Comparison of ENCODE assay signal across 7 mouse cellular contexts in genomic region chr6:124463881-124464291, GRCm38 (mm10). TPM values are rescaled to one million over a fixed set of nuclear protein-coding genes. Genes with fewer than 3 reads are reported as not detected.
DNase-seq lines count a peak whose midpoint lies in the region; ATAC-seq and TF ChIP-seq lines count a peak whose summit lies in the region.

No protein-coding gene starts in this region.

- no peak for ATAC-seq in embryonic facial prominence, embryonic 15.5 days (ENCODE audit: insufficient number of reproducible peaks, low FRiP score, low TSS enrichment, low read depth)
- ATAC-seq in limb, embryonic 15.5 days (ENCODE audit: insufficient number of reproducible peaks, low FRiP score, low TSS enrichment, low read depth) = no peak

- H3K27me3 ChIP-seq in E14TG2a.4 (ENCODE audit: insufficient read depth, low read length) = peaks cover 55% of the 10 kb centered on the region
- no peaks in the 10 kb centered on the region for H3K27me3 ChIP-seq in embryonic facial prominence, embryonic 15.5 days
- H3K27me3 ChIP-seq in limb, embryonic 15.5 days = peaks cover 7% of the 10 kb centered on the region; the same call in 1 of the 2 replicates

- peak overlapping the region; percentile 78 for H3K4me3 ChIP-seq in E14TG2a.4 (replicated peaks; ENCODE audit: low read length)
- peak overlapping the region; percentile 47 for H3K4me3 ChIP-seq in embryonic facial prominence, embryonic 15.5 days (replicated peaks)
- H3K4me3 ChIP-seq in limb, embryonic 15.5 days = peak overlapping the region; percentile 45; the same call in 1 of the 2 replicates

- peaks cover 37% of the 10 kb centered on the region for H3K4me1 ChIP-seq in E14TG2a.4 (replicated peaks; ENCODE audit: low read depth, low read length)
- H3K4me1 ChIP-seq in embryonic facial prominence, embryonic 15.5 days = peaks cover 13% of the 10 kb centered on the region; the same call in 1 of the 2 replicates
- peaks cover 19% of the 10 kb centered on the region for H3K4me1 ChIP-seq in limb, embryonic 15.5 days

- H3K9me3 ChIP-seq in E14TG2a.4 (ENCODE audit: low read length) = no peaks in the 10 kb centered on the region
- no peaks in the 10 kb centered on the region for H3K9me3 ChIP-seq in embryonic facial prominence, embryonic 15.5 days (replicated peaks)
- H3K9me3 ChIP-seq in limb, embryonic 15.5 days = no peaks in the 10 kb centered on the region

- no peak for TF ChIP-seq CTCF in E14TG2a.4 (conservative IDR thresholded peaks at IDR 0.05; ENCODE audit: low read length)

- no peaks in the 10 kb centered on the region; the same call in 1 of the 2 replicates for H3K36me3 ChIP-seq in E14TG2a.4 (ENCODE audit: insufficient read depth, low read length)
- no peaks in the 10 kb centered on the region for H3K36me3 ChIP-seq in embryonic facial prominence, embryonic 15.5 days
- H3K36me3 ChIP-seq in limb, embryonic 15.5 days = no peaks in the 10 kb centered on the region

- 24% methylated on average over 8 of the region's 8 CpGs for WGBS in embryonic facial prominence, embryonic 15.5 days
- WGBS in limb, embryonic 15.5 days = 22% methylated on average over 8 of the region's 8 CpGs

- peak; percentile 9 to 28 for DNase-seq in CD8-positive naive resting alpha-beta T cell, adult 2 months (ENCODE audit: low read depth in 2 of 2, low spot score in 2 of 2)
- peak; percentile 36 for DNase-seq in right cerebral cortex, postnatal 25 days
- no peak for DNase-seq in Muller cell, postnatal 12 days (ENCODE audit: inconsistent ontology term)
- no peak for DNase-seq in urinary bladder, postnatal 10 days (ENCODE audit: low spot score)

- H3K9ac ChIP-seq in embryonic facial prominence, embryonic 15.5 days = no peak overlapping the region; the same call in 1 of the 2 replicates
- no peak overlapping the region for H3K9ac ChIP-seq in limb, embryonic 15.5 days

- H3K27ac ChIP-seq in embryonic facial prominence, embryonic 15.5 days (replicated peaks) = no peak overlapping the region
- H3K27ac ChIP-seq in limb, embryonic 15.5 days = no peak overlapping the region

- peak overlapping the region; percentile 81 for H3K4me2 ChIP-seq in embryonic facial prominence, embryonic 15.5 days (replicated peaks)
- peak overlapping the region; percentile 76 for H3K4me2 ChIP-seq in limb, embryonic 15.5 days

RNA-seq across cellular contexts. Expression of gene Clstn3, which starts 0.7 kb away (rescaled TPM):
- polyA plus RNA-seq in embryonic facial prominence, embryonic 15.5 days (2015; fragmentation: Nextera tagmentation; extraction: Ambion mirVana) = 8.2 and 9.0 TPM in 2 replicates
- 5.8 and 7.2 TPM in 2 replicates for polyA plus RNA-seq in limb, embryonic 15.5 days (2015; fragmentation: Nextera tagmentation; extraction: Ambion mirVana)

RNA-seq across cellular contexts. Expression of gene C1rl, which starts 29.0 kb away (rescaled TPM):
- 0.47 and 0.67 TPM in 2 replicates for polyA plus RNA-seq in embryonic facial prominence, embryonic 15.5 days (2015; fragmentation: Nextera tagmentation; extraction: Ambion mirVana)
- 0.61 and 0.73 TPM in 2 replicates for polyA plus RNA-seq in limb, embryonic 15.5 days (2015; fragmentation: Nextera tagmentation; extraction: Ambion mirVana)

RNA-seq across cellular contexts. Expression of gene C1ra, which starts 48.3 kb away (rescaled TPM):
- 5.1 and 6.1 TPM in 2 replicates for polyA plus RNA-seq in embryonic facial prominence, embryonic 15.5 days (2015; fragmentation: Nextera tagmentation; extraction: Ambion mirVana)
- polyA plus RNA-seq in limb, embryonic 15.5 days (2015; fragmentation: Nextera tagmentation; extraction: Ambion mirVana) = 3.9 and 4.6 TPM in 2 replicates

RNA-seq across cellular contexts. Expression of gene Pex5, which starts 49.0 kb away (rescaled TPM):
- polyA plus RNA-seq in embryonic facial prominence, embryonic 15.5 days (2015; fragmentation: Nextera tagmentation; extraction: Ambion mirVana) = 48.8 and 49.0 TPM in 2 replicates
- polyA plus RNA-seq in limb, embryonic 15.5 days (2015; fragmentation: Nextera tagmentation; extraction: Ambion mirVana) = 43.7 and 45.1 TPM in 2 replicates

Comparison
In these comparisons a context has a peak if more than half of its experiments do, and no peak if none do; other contexts are left out.
1. DNase-seq: peak in CD8-positive naive resting alpha-beta T cell, adult 2 months (2 of 2) and right cerebral cortex, postnatal 25 days (single experiment); none in Muller cell, postnatal 12 days (single experiment) and urinary bladder, postnatal 10 days (single experiment).
2. Peak in every context shown above with its lines, with median percentiles within 50 percentile points of each other: H3K4me3 ChIP-seq.